Mouse (Mus musculus) layer of hippocampus, adult 9-11 months (tissue): Measurements from ENCODE around the gene Ski.

Experiments
- DNase-seq: peaks from one replicate; pipeline ENCODE4 v3.0.0; 2022

The Ski gene

DNA sequence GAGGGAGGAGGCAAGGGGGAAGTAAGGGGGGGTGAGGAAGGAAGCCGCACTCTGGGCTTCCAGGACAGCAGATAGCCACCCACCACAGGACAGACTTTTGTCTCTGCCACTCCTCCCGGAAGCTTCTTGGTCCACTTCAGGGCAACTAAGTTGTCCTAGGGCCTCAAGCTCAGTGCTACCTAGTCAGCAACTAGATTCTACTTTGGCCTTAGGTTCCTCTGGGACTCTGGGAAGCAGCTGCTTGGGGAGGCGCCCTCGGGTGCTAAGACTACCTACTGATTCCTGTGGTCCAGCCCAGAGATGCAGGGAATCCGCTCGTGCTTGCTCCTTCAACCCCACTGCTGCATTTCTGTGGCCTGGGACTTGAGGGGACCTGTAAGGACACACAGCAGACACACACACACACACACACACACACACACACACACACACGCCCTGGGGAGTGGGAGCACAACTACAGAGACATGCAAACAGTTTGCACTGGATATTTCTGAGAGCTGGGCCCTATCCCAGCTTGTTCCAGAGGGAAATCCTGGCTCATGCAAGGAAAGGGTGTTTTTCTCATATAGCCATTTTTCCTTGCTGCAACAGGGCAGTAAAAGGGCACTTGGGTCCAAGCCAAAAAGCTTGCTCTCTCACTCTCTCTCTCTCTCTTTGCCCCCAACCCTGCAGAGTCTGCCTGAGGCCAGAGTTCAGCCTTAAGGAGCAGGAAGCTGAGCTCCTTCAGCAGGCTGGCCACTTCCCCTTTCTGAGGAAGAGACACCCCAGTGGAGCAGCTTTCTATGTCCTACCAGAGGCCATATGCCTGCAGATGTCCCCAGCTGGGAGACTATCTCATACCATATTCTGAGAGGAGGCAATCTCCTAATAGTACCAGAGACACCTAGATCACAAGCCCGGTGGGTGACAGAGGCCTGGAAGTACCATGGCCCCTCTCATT, 12.2 kb upstream of the Ski start:
- peak; percentile 69 for DNase-seq

DNA sequence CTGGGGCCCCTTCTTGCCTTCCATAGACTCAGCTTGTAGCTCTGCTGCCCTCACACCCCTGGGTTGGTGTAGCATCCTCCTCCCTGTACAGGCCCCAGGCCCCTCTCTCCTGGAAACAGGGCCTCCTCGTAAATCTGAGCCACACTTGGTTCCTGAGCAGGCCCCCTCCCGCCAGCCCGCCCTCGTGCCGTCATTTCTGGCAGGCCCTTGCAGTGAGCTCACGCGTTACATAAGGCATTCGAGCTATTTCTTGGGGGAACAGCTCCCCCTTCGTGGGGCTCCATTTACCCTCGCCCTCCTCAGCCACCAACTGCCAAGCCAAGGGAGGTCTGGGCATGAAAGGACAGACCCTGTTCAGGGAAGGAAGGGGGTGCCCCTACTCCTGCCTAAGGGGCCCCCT, 11.5 kb upstream of the Ski start:
- DNase-seq, result peak; percentile 87

GRCm38 (mm10) chr4:155228461-155228860, 6.1 kb upstream of the Ski start:
- DNase-seq, result no peak

DNA sequence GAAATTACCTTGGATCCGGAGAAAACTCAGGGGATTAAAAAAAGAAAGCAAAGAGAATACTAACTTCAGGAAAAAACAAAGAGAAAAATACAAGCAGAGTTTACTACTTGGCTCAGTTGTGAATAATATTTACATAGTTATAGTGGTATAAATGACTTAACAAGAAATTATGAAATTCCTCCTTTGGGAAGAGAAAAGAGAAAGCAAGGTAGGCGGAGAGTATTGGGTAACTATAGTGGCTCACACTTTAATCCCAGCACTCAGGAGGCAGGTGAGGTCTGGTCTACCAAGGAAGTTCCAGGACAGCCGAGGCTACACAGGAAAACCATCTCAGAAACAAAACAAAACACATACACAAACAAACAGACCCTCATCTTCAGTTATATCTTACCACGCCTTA, 5.6 kb upstream of the Ski start:
- no peak for DNase-seq

GRCm38 (mm10) chr4:155225918-155226317, 3.5 kb upstream of the Ski start:
- DNase-seq, result no peak

DNA sequence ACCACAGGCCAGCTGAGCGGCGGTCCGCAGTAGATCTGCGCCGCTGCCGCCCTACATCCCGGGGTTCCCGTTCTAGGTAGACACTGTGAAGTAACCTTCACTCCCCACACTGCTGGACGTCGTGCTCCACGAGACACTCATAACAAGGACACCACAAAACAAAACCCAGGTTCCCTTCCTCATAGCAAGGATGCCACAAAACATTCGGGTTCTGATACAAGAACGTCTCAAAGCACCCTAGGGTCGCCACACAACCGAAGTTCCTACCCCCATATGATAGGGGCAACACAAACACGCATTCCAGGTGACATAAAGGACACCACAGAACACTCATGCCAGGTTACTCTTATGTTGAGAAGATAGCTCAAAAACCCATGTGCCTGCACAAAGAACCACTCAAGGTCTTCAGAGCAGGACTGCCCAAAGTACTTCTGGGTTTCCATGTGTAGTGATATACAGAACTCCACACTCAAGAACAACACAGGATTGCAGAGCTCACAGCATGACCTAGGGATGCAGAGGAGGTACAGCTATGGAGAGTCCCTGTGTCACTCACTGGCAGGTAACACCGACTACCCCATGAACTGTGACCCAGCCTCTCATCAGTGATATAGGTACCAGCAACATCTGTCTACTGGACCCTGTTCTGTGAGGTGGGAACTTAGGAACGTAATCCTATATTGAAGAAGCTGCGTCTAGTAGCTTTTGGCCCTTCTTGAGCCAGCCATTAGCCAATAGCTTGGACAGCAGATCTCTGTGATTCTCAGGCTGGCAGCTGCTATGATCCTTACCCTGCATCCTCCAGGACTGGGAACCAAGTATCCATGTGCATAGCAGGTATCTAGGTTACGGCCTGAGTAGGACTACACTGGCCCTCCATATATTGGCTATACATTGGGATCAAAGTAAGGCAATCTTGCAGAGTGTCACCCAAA, 1.5 kb upstream of the Ski start:
- no peak for DNase-seq

DNA sequence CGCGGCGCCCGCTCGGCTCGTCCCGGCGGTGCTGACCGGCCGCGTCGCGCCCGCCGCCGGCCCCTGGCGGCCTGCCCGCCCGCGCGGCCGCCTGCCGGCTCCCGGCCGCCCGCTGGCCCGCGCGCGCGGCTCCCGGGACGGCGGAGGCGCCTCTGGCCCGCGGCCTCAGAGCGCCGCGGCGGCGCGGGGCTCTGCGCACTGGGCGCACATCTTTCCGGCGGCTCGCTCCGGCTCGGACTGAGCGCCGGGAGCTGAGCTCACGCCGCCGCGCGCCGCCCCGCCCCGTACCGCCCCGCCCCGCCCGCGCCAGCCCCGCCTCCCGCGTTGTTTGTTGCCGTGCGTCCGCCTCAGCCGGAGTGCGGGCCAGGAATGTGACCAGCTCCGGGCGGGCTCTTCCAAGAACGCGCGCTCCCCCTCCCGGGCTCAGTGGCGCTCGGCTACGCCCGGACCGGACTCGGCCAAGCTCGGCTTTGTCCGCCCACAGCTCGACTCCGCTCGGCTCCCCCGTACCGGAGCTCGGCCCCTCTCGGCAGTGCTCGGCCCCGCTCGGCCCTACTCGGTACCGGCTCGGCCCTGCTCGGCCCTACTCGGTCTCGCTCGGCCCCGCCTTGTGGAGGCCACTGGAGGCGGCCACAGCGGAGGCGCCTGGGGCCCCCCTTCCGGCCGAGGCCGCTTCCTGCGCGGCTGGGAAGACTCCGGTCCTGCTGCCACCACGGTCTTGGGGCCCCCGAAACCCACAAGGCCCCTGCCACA, 625 bp upstream of the Ski start:
- peak; percentile 99 for DNase-seq

DNA sequence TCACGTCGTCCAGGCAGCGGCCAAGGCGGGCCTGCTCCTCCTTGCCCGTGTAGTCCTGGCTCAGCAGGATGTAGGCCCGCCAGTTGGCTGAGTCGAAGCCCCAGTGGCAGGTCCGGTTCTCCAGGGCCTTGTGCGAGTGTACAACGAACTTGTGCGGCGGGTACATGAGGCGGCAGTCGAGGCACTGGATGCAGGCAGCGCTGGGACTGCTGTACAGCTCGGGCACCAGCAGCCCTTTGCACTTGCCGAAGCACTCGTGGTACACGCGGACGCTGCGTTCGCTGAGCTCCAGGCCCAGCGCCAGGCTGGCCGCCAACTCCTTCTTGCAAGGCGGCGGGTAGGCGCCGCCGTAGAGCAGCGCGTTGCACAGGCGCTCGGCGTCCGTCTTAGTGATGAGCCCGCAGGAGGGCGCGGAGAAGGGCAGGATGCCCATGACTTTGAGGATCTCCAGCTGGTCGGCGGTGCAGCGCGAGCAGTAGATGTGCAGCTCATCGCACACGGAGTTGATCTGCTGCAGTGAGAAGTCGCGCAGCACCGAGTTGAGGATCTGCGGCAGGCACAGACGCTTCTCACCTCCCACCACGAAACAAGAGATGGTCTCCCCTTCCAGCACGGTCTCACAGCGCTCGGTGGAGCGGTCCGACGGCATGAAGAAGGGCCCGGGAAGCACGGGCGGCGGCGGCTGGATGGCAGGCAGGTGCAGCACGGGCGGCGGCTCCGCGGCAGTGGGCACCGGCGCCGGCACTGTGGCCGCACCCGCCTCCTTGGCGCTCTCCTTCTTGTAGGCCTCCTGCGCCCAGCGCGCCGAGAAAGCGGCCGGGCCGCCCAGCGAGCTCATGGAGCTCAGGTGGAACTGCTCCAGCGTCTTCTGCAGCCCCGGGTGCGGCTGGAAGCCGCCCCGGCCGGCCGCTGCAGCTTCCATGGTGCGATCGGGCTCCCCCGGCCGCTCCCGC, 517 bp downstream of the Ski start:
- DNase-seq, result peak; percentile 74

DNA sequence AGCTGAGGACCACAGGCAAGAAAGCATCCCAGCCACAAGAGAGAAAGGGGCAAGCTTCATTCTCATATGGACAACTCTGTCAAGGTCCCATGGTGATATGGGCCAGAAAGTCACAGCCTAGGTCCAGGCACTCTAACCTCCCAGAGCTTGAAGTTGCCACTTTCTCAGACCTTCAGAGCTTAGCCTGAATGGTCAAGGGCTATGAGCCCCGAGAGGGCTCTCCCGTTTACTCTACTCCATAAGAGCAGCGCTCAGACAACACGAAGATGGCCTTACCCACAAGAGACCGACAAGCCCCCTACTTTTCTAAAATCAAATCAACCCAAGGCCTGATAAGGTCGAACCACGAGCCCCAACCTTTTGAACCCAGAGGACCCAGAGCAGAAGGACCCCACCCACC, 1.3 kb downstream of the Ski start:
- DNase-seq, result no peak

GRCm38 (mm10) chr4:155220213-155221100, 1.9 kb downstream of the Ski start:
- peak; percentile 55 for DNase-seq

GRCm38 (mm10) chr4:155219271-155220212, 2.9 kb downstream of the Ski start:
- no peak for DNase-seq

DNA sequence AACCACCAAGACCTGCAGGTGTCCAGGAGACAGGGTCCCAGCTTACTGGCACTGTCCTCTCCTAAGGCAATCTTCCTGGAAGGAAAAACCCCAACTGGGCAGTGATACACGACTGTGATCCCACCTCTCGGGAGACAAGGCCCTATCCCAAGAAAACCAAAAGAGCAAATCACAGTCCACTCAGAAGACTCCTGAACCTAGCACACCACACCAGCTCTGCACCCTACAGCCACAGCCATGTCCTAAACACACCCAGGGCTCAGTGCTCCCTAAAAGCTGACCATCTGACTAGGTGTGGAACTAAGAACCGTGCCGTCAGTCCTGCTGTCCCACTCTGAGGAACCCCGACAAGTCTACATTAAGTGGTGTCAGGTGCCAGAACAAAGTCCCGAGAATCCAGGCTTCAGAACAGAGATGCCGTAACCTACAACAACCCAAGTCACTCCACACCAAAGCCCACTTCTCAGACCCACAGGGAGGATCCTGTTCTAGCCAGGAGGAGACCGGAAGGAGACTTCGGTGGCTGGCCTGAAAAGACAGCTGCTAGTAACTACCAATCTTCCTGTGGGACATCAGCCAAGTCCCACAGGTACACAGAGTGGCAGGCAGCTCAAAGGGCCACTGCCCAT, 4.2 kb downstream of the Ski start:
- no peak for DNase-seq

DNA sequence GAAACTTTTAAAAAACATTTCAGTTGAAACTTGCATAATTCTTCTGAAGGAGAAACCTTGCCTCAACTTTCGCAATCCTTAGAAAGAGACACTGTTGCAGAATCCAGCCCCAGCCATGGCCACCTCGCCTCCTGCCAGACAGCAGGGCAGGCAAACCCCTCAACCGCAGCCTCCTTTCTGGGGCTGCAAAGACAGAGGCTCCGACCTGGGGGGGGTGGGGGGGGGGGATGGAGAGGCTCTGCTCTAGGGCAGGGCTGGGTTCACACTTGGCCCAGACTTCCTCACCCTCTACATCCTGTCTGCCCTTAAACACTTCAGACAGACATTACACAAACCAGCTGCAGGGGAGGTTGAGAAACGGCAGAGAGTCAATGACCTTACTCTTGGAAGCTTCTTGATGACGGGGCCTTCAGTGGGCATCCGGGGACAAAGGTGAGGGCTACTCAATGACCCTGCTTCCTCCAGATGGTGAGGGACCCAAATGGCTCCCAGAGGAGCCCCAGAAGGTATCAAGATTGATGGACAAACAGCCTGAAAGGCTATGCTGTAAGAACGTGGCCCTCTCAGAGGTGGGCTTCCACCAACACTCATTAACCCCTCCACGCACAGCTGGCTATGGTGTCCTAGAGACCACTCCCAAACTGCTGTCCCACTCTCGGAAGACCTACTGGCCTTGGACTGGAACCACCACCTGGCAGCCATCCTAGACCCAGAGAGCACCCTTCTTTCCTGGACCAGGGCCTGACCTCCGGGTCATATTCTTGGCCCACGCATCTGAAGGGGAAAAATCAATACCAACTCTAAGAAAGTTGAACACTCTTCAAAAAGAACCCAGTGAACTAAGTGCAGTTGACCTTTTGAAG, 4.9 kb downstream of the Ski start:
- peak; percentile 73 for DNase-seq

DNA sequence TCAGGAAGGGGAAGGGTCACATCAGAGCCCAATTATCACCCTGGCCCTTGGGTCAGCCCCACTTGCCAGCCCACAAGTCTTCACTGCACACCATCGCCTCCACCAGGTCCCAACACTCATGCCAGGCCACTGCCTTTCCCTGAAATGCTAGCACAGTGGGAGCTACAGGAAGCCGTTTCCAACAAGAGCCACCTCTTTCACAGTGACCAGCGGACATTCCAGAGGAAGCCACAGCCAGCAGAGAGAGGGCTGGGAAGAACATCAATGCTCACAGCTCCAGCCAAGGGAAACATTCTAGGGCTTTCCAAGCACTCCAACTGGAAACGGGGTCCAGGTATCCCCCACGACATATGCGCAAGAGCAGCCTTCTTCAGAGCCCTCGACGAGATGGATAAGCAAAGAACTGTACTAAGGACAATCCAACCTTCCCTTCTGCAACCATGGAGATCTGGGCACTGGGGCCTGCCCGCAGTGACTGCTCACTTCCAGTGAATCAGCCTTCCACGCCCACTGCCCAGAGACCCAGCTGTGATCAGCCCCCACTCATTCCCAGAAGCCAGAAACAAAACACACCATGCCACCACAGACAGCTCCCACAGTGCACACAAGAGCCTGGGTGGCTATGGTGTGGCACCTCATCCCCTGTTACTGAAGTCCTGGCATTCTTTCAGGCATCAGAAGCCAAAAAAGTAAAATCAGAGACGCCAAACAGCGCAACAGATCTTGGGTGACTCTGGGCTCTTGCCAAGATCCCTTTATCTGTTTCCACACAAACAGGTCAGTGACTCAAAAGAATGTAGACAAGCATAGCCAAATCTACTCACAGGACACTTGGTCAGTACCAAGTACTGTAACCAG, 6.4 kb downstream of the Ski start:
- peak; percentile 64 for DNase-seq

GRCm38 (mm10) chr4:155215203-155215602, 7.2 kb downstream of the Ski start:
- no peak for DNase-seq

- DNase-seq, result no peak
Observed at GRCm38 (mm10) chr4:155214793-155215192, 7.6 kb downstream of the Ski start.

GRCm38 (mm10) chr4:155214188-155214587, 8.2 kb downstream of the Ski start:
- DNase-seq, result no peak
